Mouse (Mus musculus) G1E (cell line): Measurements from ENCODE around the gene Upk3bl. TPM values are rescaled to one million over a fixed set of nuclear protein-coding genes. Genes with fewer than 3 reads are reported as not detected.

Source experiments
- ATAC-seq: 2 replicates; pipeline ENCODE4 v1.8.0; 2016; ENCODE audit warnings: mild to moderate bottlenecking; ENCODE audit not compliant: insufficient number of reproducible peaks, poor library complexity, low FRiP score, severe bottlenecking; ENCODE audit errors: extremely low read depth
- DNase-seq: peaks from one replicate; pipeline ENCODE4 v3.0.0; 2012; ENCODE audit warnings: low spot score
- H3K27me3 ChIP-seq: 2 replicates; pipeline ENCODE4 v1.6.1; 2012; ENCODE audit warnings: mild to moderate bottlenecking, low read length, inconsistent platforms; ENCODE audit not compliant: insufficient read depth
- H3K36me3 ChIP-seq: replicated peaks from 2 replicates; pipeline ENCODE3; 2012; ENCODE audit warnings: mild to moderate bottlenecking, inconsistent platforms
- H3K4me1 ChIP-seq: 2 replicates; pipeline ENCODE4 v1.6.1; 2012; ENCODE audit warnings: low read depth, low read length, inconsistent platforms, mixed read lengths; ENCODE audit not compliant: insufficient read depth
- H3K4me3 ChIP-seq: 2 replicates; pipeline ENCODE4 v1.5.1; 2012; ENCODE audit warnings: low read depth, mild to moderate bottlenecking, inconsistent platforms, low read length, moderate library complexity, mixed read lengths
- H3K9me3 ChIP-seq: replicated peaks from 2 replicates; pipeline ENCODE4 v1.6.1; 2012; ENCODE audit warnings: inconsistent platforms
- CTCF ChIP-seq: IDR thresholded peaks from 2 replicates; pipeline ENCODE4 v1.5.1; 2012; ENCODE audit warnings: low read depth, low read length, inconsistent platforms, mixed read lengths
- GATA1 ChIP-seq: IDR thresholded peaks from 2 replicates; pipeline ENCODE4 v1.6.1; 2012; ENCODE audit warnings: borderline replicate concordance, low read length, inconsistent platforms, mixed read lengths
- GATA2 ChIP-seq: IDR thresholded peaks from 2 replicates; pipeline ENCODE4 v1.6.1; 2012; ENCODE audit warnings: low read depth, low read length, inconsistent platforms, borderline replicate concordance
- POLR2AphosphoS5 ChIP-seq: IDR thresholded peaks from 2 replicates; pipeline ENCODE4 v1.6.1; 2012; ENCODE audit warnings: low read depth, low read length, inconsistent platforms; ENCODE audit not compliant: insufficient replicate concordance
- TAL1 ChIP-seq: conservative IDR thresholded peaks from 2 replicates; pipeline ENCODE4 v1.6.1; 2012; ENCODE audit warnings: low read depth, low read length, inconsistent platforms, mixed read lengths
- polyA plus RNA-seq: library from polyadenylated mRNA; stranded (reverse); fragments of >175 nt; gene quantifications from 2 replicates; pipeline ENCODE4 v1.2.3, GENCODE M21; 2012
- total RNA-seq, 2 experiments: library from RNA; stranded (forward) in 1 of 2; stranded (reverse) in 1 of 2; fragments of 200-1000 nt in 1 of 2; fragments of >200 nt in 1 of 2; fragmentation: Nextera tagmentation in 1 of 2; gene quantifications; 2 replicates each; pipeline ENCODE4 v1.2.3; 2014 to 2017

Upk3bl gene
- not detected in 2 replicates for total RNA-seq (2014; fragmentation: Nextera tagmentation)
- not detected in 2 replicates for total RNA-seq (2017)
- not detected in 2 replicates for polyA plus RNA-seq

DNA sequence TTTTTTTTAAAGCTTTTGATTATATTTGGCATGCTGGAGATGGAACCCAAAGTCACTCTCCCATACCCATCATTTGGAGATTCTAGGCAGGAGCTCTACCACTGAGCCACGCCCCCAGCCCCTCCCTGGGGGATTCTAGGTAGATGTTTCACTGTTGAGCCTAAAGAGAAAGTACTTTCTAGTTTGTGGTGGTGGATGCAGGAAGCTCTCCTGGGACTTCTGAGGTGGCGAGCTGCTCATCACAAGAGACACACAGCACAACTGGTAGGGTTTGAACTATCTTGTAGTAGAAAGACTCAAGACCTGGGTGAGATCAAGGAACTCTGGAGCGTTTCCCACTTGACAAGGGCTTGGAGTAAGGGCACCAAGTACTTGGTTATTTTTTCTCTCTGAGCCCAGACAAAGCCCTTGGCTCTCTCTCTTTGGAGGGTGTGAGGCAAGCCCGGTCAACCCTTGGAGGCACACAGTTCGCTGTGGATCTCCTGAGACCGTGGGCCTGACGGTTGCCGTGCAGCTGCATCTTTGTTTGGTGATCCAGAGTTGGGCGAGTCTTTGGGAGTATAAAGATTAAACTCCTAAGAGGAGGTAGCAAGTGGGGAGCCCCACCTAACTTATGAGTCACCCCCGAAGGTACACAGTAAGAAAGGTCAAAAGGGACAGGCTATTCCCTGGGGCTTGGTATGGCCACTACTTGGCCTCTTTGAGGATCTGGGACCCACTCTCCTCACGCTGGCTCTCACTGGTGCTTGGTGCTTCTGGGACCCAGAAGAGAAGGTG is at the start of gene Upk3bl:
Gene Upk3bl (plus strand): TSS at position 192 of the 777 bp plus-strand sequence.
- ATAC-seq (no peak), DNase-seq (no peak)
- Histone ChIP-seq H3K27me3 (peaks cover 26% of the 10 kb centered on the region), H3K36me3 (no peaks in the 10 kb centered on the region), H3K4me3 (no peak within 1 kb of the TSS), H3K4me1 (no peaks in the 10 kb centered on the region), H3K9me3 (no peaks in the 10 kb centered on the region)
- TF ChIP-seq CTCF: no peak
- TF ChIP-seq POLR2AphosphoS5: no peak
- no peak for TF ChIP-seq GATA2
- TF ChIP-seq TAL1: no peak
- no peak for TF ChIP-seq GATA1

DNA sequence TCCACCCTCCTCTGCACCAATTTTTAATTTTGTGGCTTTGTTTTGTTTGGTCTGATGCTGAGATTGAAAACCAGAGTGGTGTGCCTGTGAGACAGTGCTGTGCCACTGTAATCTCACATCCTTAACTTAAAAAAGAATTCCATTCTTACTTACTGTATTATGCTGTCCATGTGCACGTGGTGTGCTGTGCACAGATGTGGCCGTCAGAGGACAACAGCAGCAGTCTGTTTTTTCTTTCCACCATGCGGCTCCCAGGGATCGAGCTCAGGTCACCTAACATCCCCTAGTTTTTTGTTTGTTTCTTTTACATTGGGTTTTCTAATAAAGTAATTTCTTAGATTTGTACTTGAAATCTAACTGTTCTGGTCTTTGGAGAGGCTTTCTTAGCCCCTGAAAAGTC is 49.8 kb upstream of the Upk3bl start:
- H3K4me1 ChIP-seq: peaks cover 8% of the 10 kb centered on the region
- DNase-seq (no peak), ATAC-seq (no peak)
- peaks cover 70% of the 10 kb centered on the region for H3K36me3 ChIP-seq
- no peaks in the 10 kb centered on the region for H3K27me3 ChIP-seq
- TF ChIP-seq TAL1 (no peak), GATA2 (no peak), POLR2AphosphoS5 (no peak), GATA1 (no peak), CTCF (no peak)
- no peaks in the 10 kb centered on the region for H3K9me3 ChIP-seq
- H3K4me3 ChIP-seq: no peak overlapping the region

DNA sequence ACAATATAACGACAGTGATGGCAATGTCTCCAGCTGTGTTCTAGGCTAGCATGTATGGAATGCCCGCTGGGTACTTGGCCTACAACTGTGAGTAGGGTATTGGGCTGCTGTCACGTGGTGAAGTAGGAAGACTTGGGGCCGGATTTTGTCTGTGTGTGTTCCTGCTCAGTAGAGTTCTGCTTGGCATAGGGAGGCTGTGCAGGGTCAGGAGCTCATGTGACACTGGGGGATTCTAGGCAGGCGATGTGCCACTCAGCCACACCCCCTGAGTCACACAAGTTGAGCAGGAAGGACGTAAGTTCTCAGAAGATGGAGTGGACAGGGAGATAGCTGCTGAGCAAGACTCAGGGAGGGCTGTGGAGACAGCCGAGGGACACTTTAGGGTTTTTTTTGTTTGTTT is 46.5 kb upstream of the Upk3bl start:
- DNase-seq: no peak
- ATAC-seq: no peak
- peaks cover 74% of the 10 kb centered on the region for H3K36me3 ChIP-seq
- H3K4me3 ChIP-seq: no peak overlapping the region
- no peaks in the 10 kb centered on the region for H3K27me3 ChIP-seq
- H3K9me3 ChIP-seq: no peaks in the 10 kb centered on the region
- no peaks in the 10 kb centered on the region for H3K4me1 ChIP-seq
- TF ChIP-seq TAL1 (no peak), GATA1 (no peak), GATA2 (no peak), POLR2AphosphoS5 (no peak), CTCF (no peak)

DNA sequence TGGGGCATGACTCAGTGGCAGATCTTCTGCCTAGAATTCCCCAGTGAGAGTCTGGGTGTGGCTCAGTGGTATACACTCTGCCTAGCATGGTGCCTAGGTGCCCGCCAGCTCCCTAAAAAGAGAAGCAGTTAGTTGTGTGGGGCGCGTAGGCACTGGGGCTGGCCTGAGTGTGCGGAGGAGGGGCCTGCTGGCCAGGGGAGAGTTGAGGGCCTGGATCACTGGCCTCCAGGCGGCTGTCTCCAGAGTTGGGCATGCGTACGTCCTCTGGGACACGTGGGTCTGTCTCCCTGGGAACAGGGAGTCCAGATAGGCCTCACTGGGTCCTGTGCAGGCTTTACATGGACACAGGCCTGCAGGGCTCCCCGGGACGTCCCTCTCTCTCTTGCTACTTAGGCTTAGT is 39.4 kb upstream of the Upk3bl start:
- H3K4me1 ChIP-seq: 0 out of 2 replicates have a peak, but pooled peaks cover 3% of the 10 kb centered on the region
- no peak overlapping the region for H3K4me3 ChIP-seq
- H3K9me3 ChIP-seq: no peaks in the 10 kb centered on the region
- no peak for DNase-seq
- H3K27me3 ChIP-seq: no peaks in the 10 kb centered on the region
- peaks cover 79% of the 10 kb centered on the region for H3K36me3 ChIP-seq
- ATAC-seq: no peak
- TF ChIP-seq POLR2AphosphoS5 (no peak), GATA2 (no peak), TAL1 (no peak), CTCF (no peak), GATA1 (no peak)

DNA sequence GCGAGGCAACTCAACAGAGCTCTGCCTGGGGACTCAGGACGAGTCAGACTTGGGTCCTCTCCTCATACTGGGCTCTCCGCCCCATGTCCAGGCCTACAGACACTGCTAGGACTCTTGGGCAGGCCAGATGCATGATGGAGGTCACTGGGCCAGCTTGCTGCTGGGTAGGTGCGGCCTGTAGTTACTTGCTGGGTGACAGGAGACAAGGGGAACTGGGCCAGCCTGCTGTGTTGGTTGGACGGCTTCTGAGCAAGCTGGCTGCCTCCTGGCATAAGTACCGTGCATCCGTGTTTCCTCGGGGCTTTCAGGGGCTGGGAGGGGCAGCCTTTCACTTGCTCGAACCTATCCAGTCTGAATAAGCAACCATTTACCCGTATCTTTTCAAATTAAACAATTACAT is 38.7 kb upstream of the Upk3bl start:
- Histone ChIP-seq H3K4me3 (no peak overlapping the region), H3K36me3 (peaks cover 79% of the 10 kb centered on the region), H3K4me1 (0 out of 2 replicates have a peak, but pooled peaks cover 3% of the 10 kb centered on the region), H3K27me3 (no peaks in the 10 kb centered on the region), H3K9me3 (no peaks in the 10 kb centered on the region)
- no peak for TF ChIP-seq TAL1
- no peak for DNase-seq
- no peak for ATAC-seq

DNA sequence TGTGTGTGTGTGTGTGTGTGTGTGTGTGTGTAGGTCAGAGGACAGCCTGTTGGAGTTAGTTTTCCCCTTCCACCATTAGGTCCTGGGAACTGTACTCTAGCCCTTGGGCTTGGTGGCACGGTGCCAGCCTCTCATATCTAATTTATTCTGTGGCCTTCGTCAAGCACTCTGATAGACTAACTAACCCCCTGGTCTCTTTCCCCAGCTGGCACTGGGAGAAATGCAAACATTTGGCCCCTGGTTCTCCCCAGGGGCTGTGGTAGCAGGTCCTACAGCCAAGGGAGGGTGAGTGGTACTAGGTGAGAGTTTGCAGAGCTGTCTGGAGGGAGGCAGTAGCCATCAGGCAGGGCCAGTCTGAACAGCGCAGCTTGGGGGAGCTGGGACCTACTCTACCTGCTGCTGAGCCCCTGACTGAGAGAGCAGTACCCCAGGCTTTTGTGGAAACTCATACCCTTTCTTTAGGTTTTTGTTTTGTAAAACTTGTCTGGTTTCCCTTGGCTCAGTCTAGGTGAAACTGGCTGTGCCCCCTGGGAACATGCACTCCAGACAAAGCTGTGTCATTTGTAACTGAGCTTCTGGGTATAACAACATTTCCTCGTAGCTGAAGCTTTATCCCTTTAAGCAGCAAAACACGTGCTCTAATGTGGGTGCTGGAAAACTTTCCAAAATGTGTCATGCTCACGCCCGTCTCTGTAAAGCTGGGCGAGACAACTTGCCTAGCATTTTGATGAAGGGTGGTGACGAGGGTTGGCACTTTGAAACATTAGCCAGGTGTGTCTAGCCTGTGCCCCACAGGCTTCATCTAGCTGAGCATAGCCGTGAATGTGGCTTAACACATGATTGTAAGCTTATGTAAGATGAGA is 38.0 kb upstream of the Upk3bl start:
- H3K4me1 ChIP-seq: peaks cover 5% of the 10 kb centered on the region; the same call in 1 of the 2 replicates
- H3K4me3 ChIP-seq: no peak overlapping the region
- H3K36me3 ChIP-seq: peaks cover 79% of the 10 kb centered on the region
- no peak for DNase-seq
- no peak for ATAC-seq
- no peaks in the 10 kb centered on the region for H3K9me3 ChIP-seq
- H3K27me3 ChIP-seq: no peaks in the 10 kb centered on the region
- no peak for TF ChIP-seq TAL1
- TF ChIP-seq POLR2AphosphoS5: no peak
- TF ChIP-seq CTCF: no peak
- TF ChIP-seq GATA1: no peak
- TF ChIP-seq GATA2: no peak
